26 mouse cellular contexts compared by ENCODE assay signal in genomic region chr10:60705134-60705533, GRCm38 (mm10). TPM values are rescaled to one million over a fixed set of nuclear protein-coding genes. Genes with fewer than 3 reads are reported as not detected.
A peak's percentile ranks its signal among the peaks of the same experiment; 100 is the strongest.
DNase-seq lines count a peak whose midpoint lies in the region; ATAC-seq and TF ChIP-seq lines count a peak whose summit lies in the region.
"Had no signal": no experiment of that assay in that cellular context is flagged by ENCODE, and none has a peak within 500 bp of the region (broad histone marks: within the 10 kb centered on the region; RNA-seq: fewer than 3 reads in every experiment).

No protein-coding gene starts in this region.

- TF ChIP-seq POLR2A in kidney, adult 2 months (IDR thresholded peaks at IDR 0.05; ENCODE audit: low read depth, low read length) = no peak

- peak; percentile 37 for ATAC-seq in megakaryocyte progenitor cell, adult 5-6 weeks (replicated peaks; ENCODE audit: poor library complexity)
- ATAC-seq: forebrain, embryonic 16.5 days; hindbrain, embryonic 16.5 days; lung, postnatal 0 days; midbrain, embryonic 16.5 days had no signal

- peaks cover 9% of the 10 kb centered on the region; the same call in 1 of the 2 replicates for H3K4me1 ChIP-seq in kidney, adult 2 months (ENCODE audit: control insufficient read depth, insufficient read depth, low read length)
- H3K4me1 ChIP-seq: embryonic facial prominence, embryonic 13.5 days; limb, embryonic 13.5 days; liver, embryonic 13.5 days had no signal

- intact Hi-C loops in heart, postnatal 10 days (cut with DNase I) = no loop called here

- TF ChIP-seq CTCF in kidney, adult 2 months (conservative IDR thresholded peaks at IDR 0.05; ENCODE audit: insufficient read depth, insufficient read length, low read depth, low read length) = no peak

- DNase-seq in layer of hippocampus, adult 11-12 months (ENCODE audit: low spot score) = peak; percentile 22
- no peak for DNase-seq in layer of hippocampus, postnatal 14 days (ENCODE audit: low spot score in 2 of 2)
- peak; percentile 87 for DNase-seq in A20 (ENCODE audit: low read depth, low spot score)
- DNase-seq in brain, adult 2 months (ENCODE audit: low read depth, low spot score) = peak; percentile 30
- no peak for DNase-seq in thymus, postnatal 36 days
- DNase-seq in heart, postnatal 10 days = no peak
- DNase-seq in kidney, adult 2 months = no peak
- DNase-seq: adrenal gland, postnatal 25 days; cerebellum, adult 11 months; cerebellum, adult 9-11 months; kidney, adult 18-20 months; kidney, postnatal 36 days; liver, embryonic 13.5 days; lung, adult 18-20 months; right cerebral cortex, adult 18-20 months; thymus, adult 18-20 months; thymus, postnatal 25 days had no signal

- no peaks in the 10 kb centered on the region for H3K36me3 ChIP-seq in kidney, adult 2 months (ENCODE audit: control insufficient read depth, insufficient read depth, low read length)
- H3K36me3 ChIP-seq: embryonic facial prominence, embryonic 13.5 days; limb, embryonic 13.5 days; liver, embryonic 13.5 days had no signal

- no peak overlapping the region for H3K4me3 ChIP-seq in kidney, adult 2 months (ENCODE audit: insufficient read depth, low read depth, low read length)
- H3K4me3 ChIP-seq: embryonic facial prominence, embryonic 13.5 days; left cerebral cortex, adult 2 months; limb, embryonic 13.5 days; liver, embryonic 13.5 days had no signal

- no peaks in the 10 kb centered on the region for H3K27me3 ChIP-seq in kidney, adult 2 months (replicated peaks; ENCODE audit: control insufficient read depth, insufficient read depth, low read length)
- H3K27me3 ChIP-seq: embryonic facial prominence, embryonic 13.5 days; limb, embryonic 13.5 days; liver, embryonic 13.5 days had no signal

- 72% methylated on average over 2 of the region's 2 CpGs for WGBS in kidney, adult 2 months

- no peak overlapping the region for H3K27ac ChIP-seq in kidney, adult 2 months (ENCODE audit: insufficient read depth, low read depth, low read length)
- H3K27ac ChIP-seq: embryonic facial prominence, embryonic 13.5 days; left cerebral cortex, adult 2 months; limb, embryonic 13.5 days; liver, embryonic 13.5 days; stomach, postnatal 0 days had no signal

RNA-seq across cellular contexts. Expression of gene Cdh23, which starts 8.8 kb away (rescaled TPM):
- 1 to 10 TPM; 3.3 to 4.0 TPM for total RNA-seq in layer of hippocampus, postnatal 14 days (2021)
- 0.07 and 0.22 TPM in 2 replicates for total RNA-seq in megakaryocyte progenitor cell, adult 5-6 weeks (2015)
- 0.03 and 0.21 TPM in 2 replicates for total RNA-seq in megakaryocyte progenitor cell, adult 5-6 weeks (2017)
- total RNA-seq in heart, postnatal 10 days (2021) = 1 to 10 TPM; 6.2 to 8.6 TPM
- 0.17 and 0.35 TPM in 2 replicates for polyA plus RNA-seq in kidney, adult 2 months (2012; rRNA removed)

RNA-seq across cellular contexts. Expression of gene Slc29a3, which starts 47.5 kb away (rescaled TPM):
- 10 to 100 TPM; 19.4 to 24.4 TPM for total RNA-seq in layer of hippocampus, postnatal 14 days (2021)
- 34.4 and 42.0 TPM in 2 replicates for total RNA-seq in megakaryocyte progenitor cell, adult 5-6 weeks (2015)
- 12.2 and 12.5 TPM in 2 replicates for total RNA-seq in megakaryocyte progenitor cell, adult 5-6 weeks (2017)
- total RNA-seq in heart, postnatal 10 days (2021) = 1 to 10 TPM; 6.8 to 7.7 TPM
- 38.6 and 43.5 TPM in 2 replicates for polyA plus RNA-seq in kidney, adult 2 months (2012; rRNA removed)

Comparison
In these comparisons a context has a peak if more than half of its experiments do, and no peak if none do; other contexts are left out.
1. DNase-seq: peak in layer of hippocampus, adult 11-12 months (single experiment), A20 (single experiment) and brain, adult 2 months (single experiment); none in layer of hippocampus, postnatal 14 days (0 of 2), thymus, postnatal 36 days (0 of 2), heart, postnatal 10 days (0 of 2) and kidney, adult 2 months (single experiment).